Mouse (Mus musculus): ENCODE results near the gene Aimp2. TPM values are rescaled to one million over a fixed set of nuclear protein-coding genes. Genes with fewer than 3 reads are reported as not detected.

Aimp2 gene
- 22.2 and 25.4 TPM in 2 replicates for polyA plus RNA-seq (2015; fragmentation: Nextera tagmentation; extraction: Ambion mirVana)

- DNase-seq (peak; percentile 95), ATAC-seq (peak; percentile 97)
- H3K36me3 ChIP-seq (replicated peaks; ENCODE audit: insufficient read depth, low read length): peaks cover 19% of the 10 kb centered on the region
- under 1% methylated on average over 70 of the region's 70 CpGs for WGBS (ENCODE audit: insufficient replicate concordance)
- peaks cover 27% of the 10 kb centered on the region for H3K4me1 ChIP-seq (ENCODE audit: insufficient read depth)
- peak within 1 kb of the TSS; percentile 78 for H3K4me3 ChIP-seq (ENCODE audit: low read depth, low read length)
- TF ChIP-seq EP300 (IDR thresholded peaks at IDR 0.05; ENCODE audit: low read depth): no peak
- no peak for TF ChIP-seq CTCF (IDR thresholded peaks at IDR 0.05; ENCODE audit: low read depth)
- peak within 1 kb of the TSS; percentile 88 for H3K27ac ChIP-seq (ENCODE audit: low read depth)
- peak within 1 kb of the TSS; percentile 96 for H3K4me2 ChIP-seq (ENCODE audit: low read depth, low read length)
- peak within 1 kb of the TSS; percentile 76 for H3K9ac ChIP-seq (replicated peaks)
- H3K27me3 ChIP-seq (ENCODE audit: insufficient read depth, low read length): no peaks in the 10 kb centered on the region
- H3K9me3 ChIP-seq (ENCODE audit: low read length): no peaks in the 10 kb centered on the region
Measured at GRCm38 (mm10) chr5:143909417-143910400, at the start of gene Aimp2, which contains the start of gene Pms2. TSS of gene Aimp2 (minus strand) at chr5:143909847. TSS of gene Pms2 (plus strand) at chr5:143909964.

GRCm38 (mm10) chr5:143957101-143957500, 47.5 kb upstream of the Aimp2 start:
- H3K9ac ChIP-seq (replicated peaks): no peak overlapping the region
- H3K27ac ChIP-seq (ENCODE audit: low read depth): no peak overlapping the region
- no peaks in the 10 kb centered on the region for H3K4me1 ChIP-seq (ENCODE audit: insufficient read depth)
- no peaks in the 10 kb centered on the region for H3K27me3 ChIP-seq (ENCODE audit: insufficient read depth, low read length)
- no peaks in the 10 kb centered on the region for H3K9me3 ChIP-seq (ENCODE audit: low read length)
- ATAC-seq (no peak), DNase-seq (no peak)
- H3K4me2 ChIP-seq (ENCODE audit: low read depth, low read length): no peak overlapping the region
- TF ChIP-seq EP300 (IDR thresholded peaks at IDR 0.05; ENCODE audit: low read depth): no peak
- TF ChIP-seq CTCF (IDR thresholded peaks at IDR 0.05; ENCODE audit: low read depth): no peak
- no peak overlapping the region for H3K4me3 ChIP-seq (ENCODE audit: low read depth, low read length)
- WGBS (ENCODE audit: insufficient replicate concordance): 76% methylated on average over 6 of the region's 6 CpGs
- no peaks in the 10 kb centered on the region for H3K36me3 ChIP-seq (replicated peaks; ENCODE audit: insufficient read depth, low read length)

- WGBS (ENCODE audit: insufficient replicate concordance): 42% methylated on average over 5 of the region's 5 CpGs
- no peaks in the 10 kb centered on the region for H3K36me3 ChIP-seq (replicated peaks; ENCODE audit: insufficient read depth, low read length)
- no peaks in the 10 kb centered on the region for H3K4me1 ChIP-seq (ENCODE audit: insufficient read depth)
- H3K27me3 ChIP-seq (ENCODE audit: insufficient read depth, low read length): no peaks in the 10 kb centered on the region
- no peak for TF ChIP-seq EP300 (IDR thresholded peaks at IDR 0.05; ENCODE audit: low read depth)
- no peak for TF ChIP-seq CTCF (IDR thresholded peaks at IDR 0.05; ENCODE audit: low read depth)
- H3K9ac ChIP-seq (replicated peaks): no peak overlapping the region
- no peak for ATAC-seq
- H3K9me3 ChIP-seq (ENCODE audit: low read length): no peaks in the 10 kb centered on the region
- no peak overlapping the region for H3K4me2 ChIP-seq (ENCODE audit: low read depth, low read length)
- H3K27ac ChIP-seq (ENCODE audit: low read depth): no peak overlapping the region
- no peak overlapping the region for H3K4me3 ChIP-seq (ENCODE audit: low read depth, low read length)
- no peak for DNase-seq
Measured at GRCm38 (mm10) chr5:143950016-143950415, 40.4 kb upstream of the Aimp2 start.

- Histone ChIP-seq H3K4me1 (ENCODE audit: insufficient read depth) (no peaks in the 10 kb centered on the region), H3K9ac (replicated peaks) (no peak overlapping the region), H3K4me3 (ENCODE audit: low read depth, low read length) (no peak overlapping the region), H3K27me3 (ENCODE audit: insufficient read depth, low read length) (no peaks in the 10 kb centered on the region), H3K4me2 (ENCODE audit: low read depth, low read length) (no peak overlapping the region), H3K36me3 (replicated peaks; ENCODE audit: insufficient read depth, low read length) (no peaks in the 10 kb centered on the region), H3K9me3 (ENCODE audit: low read length) (no peaks in the 10 kb centered on the region), H3K27ac (ENCODE audit: low read depth) (no peak overlapping the region)
- no peak for TF ChIP-seq CTCF (IDR thresholded peaks at IDR 0.05; ENCODE audit: low read depth)
- WGBS (ENCODE audit: insufficient replicate concordance): 85% methylated on average over 12 of the region's 12 CpGs
- DNase-seq (no peak), ATAC-seq (no peak)
Measured at GRCm38 (mm10) chr5:143948361-143948760, 38.7 kb upstream of the Aimp2 start.

GRCm38 (mm10) chr5:143943231-143944125, 33.8 kb upstream of the Aimp2 start:
- no peak overlapping the region for H3K9ac ChIP-seq (replicated peaks)
- TF ChIP-seq EP300 (IDR thresholded peaks at IDR 0.05; ENCODE audit: low read depth) (no peak), CTCF (IDR thresholded peaks at IDR 0.05; ENCODE audit: low read depth) (no peak)
- DNase-seq (no peak), ATAC-seq (no peak)
- no peak overlapping the region for H3K4me3 ChIP-seq (ENCODE audit: low read depth, low read length)
- no peaks in the 10 kb centered on the region for H3K9me3 ChIP-seq (ENCODE audit: low read length)
- no peak overlapping the region for H3K4me2 ChIP-seq (ENCODE audit: low read depth, low read length)
- H3K27ac ChIP-seq (ENCODE audit: low read depth): no peak overlapping the region
- no peaks in the 10 kb centered on the region for H3K36me3 ChIP-seq (replicated peaks; ENCODE audit: insufficient read depth, low read length)
- no peaks in the 10 kb centered on the region for H3K27me3 ChIP-seq (ENCODE audit: insufficient read depth, low read length)
- WGBS (ENCODE audit: insufficient replicate concordance): 80% methylated on average over 14 of the region's 14 CpGs
- H3K4me1 ChIP-seq (ENCODE audit: insufficient read depth): no peaks in the 10 kb centered on the region

- no peaks in the 10 kb centered on the region for H3K4me1 ChIP-seq (ENCODE audit: insufficient read depth)
- DNase-seq (no peak), ATAC-seq (no peak)
- WGBS (ENCODE audit: insufficient replicate concordance): 18% methylated on average over 10 of the region's 10 CpGs
- H3K27me3 ChIP-seq (ENCODE audit: insufficient read depth, low read length): no peaks in the 10 kb centered on the region
- H3K36me3 ChIP-seq (replicated peaks; ENCODE audit: insufficient read depth, low read length): no peaks in the 10 kb centered on the region
- H3K9me3 ChIP-seq (ENCODE audit: low read length): no peaks in the 10 kb centered on the region
- no peak overlapping the region for H3K4me2 ChIP-seq (ENCODE audit: low read depth, low read length)
- H3K4me3 ChIP-seq (ENCODE audit: low read depth, low read length): no peak overlapping the region
- H3K9ac ChIP-seq (replicated peaks): no peak overlapping the region
- H3K27ac ChIP-seq (ENCODE audit: low read depth): no peak overlapping the region
- TF ChIP-seq CTCF (IDR thresholded peaks at IDR 0.05; ENCODE audit: low read depth): no peak
- no peak for TF ChIP-seq EP300 (IDR thresholded peaks at IDR 0.05; ENCODE audit: low read depth)
Measured at GRCm38 (mm10) chr5:143941588-143941987, 31.9 kb upstream of the Aimp2 start.
